In genomic region chr13:100774704-100775103, GRCm38 (mm10) we compare ENCODE assay signal across 9 mouse cellular contexts. TPM values are rescaled to one million over a fixed set of nuclear protein-coding genes. Genes with fewer than 3 reads are reported as not detected.
A peak's percentile ranks its signal among the peaks of the same experiment; 100 is the strongest.
DNase-seq lines count a peak whose midpoint lies in the region; ATAC-seq and TF ChIP-seq lines count a peak whose summit lies in the region.
"Had no signal": no experiment of that assay in that cellular context is flagged by ENCODE, and none has a peak within 500 bp of the region (broad histone marks: within the 10 kb centered on the region; RNA-seq: fewer than 3 reads in every experiment).

No protein-coding gene starts in this region.

- H3K27me3 ChIP-seq in lung, embryonic 15.5 days: no peaks in the 10 kb centered on the region
- no peaks in the 10 kb centered on the region for H3K27me3 ChIP-seq in limb, embryonic 11.5 days (ENCODE audit: control insufficient read depth, insufficient read depth, low read length)
- no peaks in the 10 kb centered on the region for H3K27me3 ChIP-seq in neural tube, embryonic 15.5 days (replicated peaks)

- H3K4me3 ChIP-seq in lung, embryonic 15.5 days: peak overlapping the region; percentile 94
- H3K4me3 ChIP-seq in lung, adult 2 months (replicated peaks; ENCODE audit: extremely low read depth, low read depth, low read length): no peak overlapping the region
- H3K4me3 ChIP-seq in embryonic fibroblast, embryonic 13.5 days (ENCODE audit: insufficient read depth, low read length): peak overlapping the region; percentile 79
- H3K4me3 ChIP-seq in limb, embryonic 11.5 days (ENCODE audit: low read depth, low read length): peak overlapping the region; percentile 94
- peak overlapping the region; percentile 68; the same call in 1 of the 2 replicates for H3K4me3 ChIP-seq in neural tube, embryonic 15.5 days (replicated peaks)

- H3K36me3 ChIP-seq in lung, embryonic 15.5 days: peaks cover 28% of the 10 kb centered on the region
- H3K36me3 ChIP-seq in limb, embryonic 11.5 days (ENCODE audit: control insufficient read depth, insufficient read depth, low read length): peaks cover 9% of the 10 kb centered on the region
- H3K36me3 ChIP-seq in neural tube, embryonic 15.5 days: no peaks in the 10 kb centered on the region

- DNase-seq in lung, adult 2 months: no peak
- DNase-seq in limb, embryonic 11.5 days (ENCODE audit: low spot score): no peak
- no peak for DNase-seq in urinary bladder, postnatal 14 days (ENCODE audit: low spot score)
- DNase-seq in adrenal gland, postnatal 4 days (ENCODE audit: low spot score in 2 of 2): no peak
- no peak for DNase-seq in cerebellum, postnatal 4 days (ENCODE audit: low spot score in 2 of 2)
- DNase-seq: heart, postnatal 36 days had no signal

- TF ChIP-seq POLR2A in lung, adult 2 months (IDR thresholded peaks at IDR 0.05; ENCODE audit: borderline replicate concordance, extremely low read depth, low read depth, low read length): no peak
- no peak for TF ChIP-seq POLR2A in embryonic fibroblast, embryonic 13.5 days (IDR thresholded peaks at IDR 0.05; ENCODE audit: low read depth, low read length)

- no peaks in the 10 kb centered on the region for H3K9me3 ChIP-seq in lung, embryonic 15.5 days
- H3K9me3 ChIP-seq in limb, embryonic 11.5 days (ENCODE audit: control insufficient read depth, low read length): no peaks in the 10 kb centered on the region
- no peaks in the 10 kb centered on the region for H3K9me3 ChIP-seq in neural tube, embryonic 15.5 days (replicated peaks)

- ATAC-seq in lung, embryonic 15.5 days (ENCODE audit: borderline replicate concordance, extremely low read depth, low FRiP score, low TSS enrichment): no peak
- ATAC-seq in limb, embryonic 11.5 days (ENCODE audit: insufficient number of reproducible peaks, low FRiP score, low TSS enrichment, low read depth): no peak
- no peak for ATAC-seq in neural tube, embryonic 15.5 days (ENCODE audit: low FRiP score)

- peak overlapping the region; percentile 80 for H3K9ac ChIP-seq in lung, embryonic 15.5 days
- H3K9ac ChIP-seq in limb, embryonic 11.5 days (ENCODE audit: low read length): peak overlapping the region; percentile 84
- H3K9ac ChIP-seq in neural tube, embryonic 15.5 days (replicated peaks): no peak overlapping the region

- H3K27ac ChIP-seq in lung, embryonic 15.5 days: no peak overlapping the region
- H3K27ac ChIP-seq in embryonic fibroblast, embryonic 13.5 days (ENCODE audit: insufficient read depth, low read length): no peak overlapping the region
- no peak overlapping the region for H3K27ac ChIP-seq in limb, embryonic 11.5 days (replicated peaks; ENCODE audit: low read depth, low read length)
- H3K27ac ChIP-seq in neural tube, embryonic 15.5 days (replicated peaks): no peak overlapping the region

- H3K4me1 ChIP-seq in lung, embryonic 15.5 days: peaks cover 21% of the 10 kb centered on the region
- peaks cover 2% of the 10 kb centered on the region; the same call in 1 of the 2 replicates for H3K4me1 ChIP-seq in lung, adult 2 months (ENCODE audit: control insufficient read depth, insufficient read depth, low read length)
- H3K4me1 ChIP-seq in embryonic fibroblast, embryonic 13.5 days (ENCODE audit: control insufficient read depth, insufficient read depth, low read length): no peaks in the 10 kb centered on the region
- H3K4me1 ChIP-seq in limb, embryonic 11.5 days (ENCODE audit: control insufficient read depth, insufficient read depth, low read length): peaks cover 6% of the 10 kb centered on the region; the same call in 1 of the 2 replicates
- H3K4me1 ChIP-seq in neural tube, embryonic 15.5 days: peaks cover 15% of the 10 kb centered on the region

- peak overlapping the region; percentile 87 for H3K4me2 ChIP-seq in lung, embryonic 15.5 days
- peak overlapping the region; percentile 84 for H3K4me2 ChIP-seq in limb, embryonic 11.5 days (ENCODE audit: low read depth, severe bottlenecking)
- H3K4me2 ChIP-seq in neural tube, embryonic 15.5 days: peak overlapping the region; percentile 100

- no peak for TF ChIP-seq CTCF in lung, adult 2 months (IDR thresholded peaks at IDR 0.05; ENCODE audit: insufficient read depth, low read length)
- no peak for TF ChIP-seq CTCF in embryonic fibroblast, embryonic 13.5 days (IDR thresholded peaks at IDR 0.05; ENCODE audit: borderline replicate concordance, insufficient read depth, low read length)

RNA-seq across cellular contexts. Expression of gene Cenph, which starts 1.0 kb away (rescaled TPM):
- polyA plus RNA-seq in lung, embryonic 15.5 days (2015; fragmentation: Nextera tagmentation; extraction: Ambion mirVana): 37.4 and 38.1 TPM in 2 replicates
- 0.18 and 0.25 TPM in 2 replicates for polyA plus RNA-seq in lung, adult 2 months (2012; rRNA removed)
- polyA plus RNA-seq in embryonic fibroblast, embryonic 13.5 days (2011; ENCODE audit: insufficient read length, low read depth, missing spikeins): 17.4 and 20.9 TPM in 2 replicates
- 60.6 and 72.2 TPM in 2 replicates for polyA plus RNA-seq in limb, embryonic 11.5 days (2014; fragmentation: Nextera tagmentation; extraction: Ambion mirVana)
- 5.9 and 11.2 TPM in 2 replicates for polyA plus RNA-seq in neural tube, embryonic 15.5 days (2015; fragmentation: Nextera tagmentation; extraction: Ambion mirVana)
- 10 to 100 TPM in 1 of 2 experiments, 1 to 10 TPM in 1; 9.3 to 12.9 TPM for total RNA-seq in adrenal gland, postnatal 4 days (2021)

RNA-seq across cellular contexts. Expression of gene Ccnb1, which starts 11.7 kb away (rescaled TPM):
- polyA plus RNA-seq in lung, embryonic 15.5 days (2015; fragmentation: Nextera tagmentation; extraction: Ambion mirVana): 291 and 295 TPM in 2 replicates
- 0.85 and 3.2 TPM in 2 replicates for polyA plus RNA-seq in lung, adult 2 months (2012; rRNA removed)
- polyA plus RNA-seq in embryonic fibroblast, embryonic 13.5 days (2011; ENCODE audit: insufficient read length, low read depth, missing spikeins): 84.2 and 103 TPM in 2 replicates
- 379 and 388 TPM in 2 replicates for polyA plus RNA-seq in limb, embryonic 11.5 days (2014; fragmentation: Nextera tagmentation; extraction: Ambion mirVana)
- 28.1 and 74.7 TPM in 2 replicates for polyA plus RNA-seq in neural tube, embryonic 15.5 days (2015; fragmentation: Nextera tagmentation; extraction: Ambion mirVana)
- 10 to 100 TPM; 42.2 to 59.1 TPM for total RNA-seq in adrenal gland, postnatal 4 days (2021)

RNA-seq across cellular contexts. Expression of gene Mrps36, which starts 30.2 kb away (rescaled TPM):
- 167 and 169 TPM in 2 replicates for polyA plus RNA-seq in lung, embryonic 15.5 days (2015; fragmentation: Nextera tagmentation; extraction: Ambion mirVana)
- 27.0 and 29.2 TPM in 2 replicates for polyA plus RNA-seq in lung, adult 2 months (2012; rRNA removed)
- polyA plus RNA-seq in embryonic fibroblast, embryonic 13.5 days (2011; ENCODE audit: insufficient read length, low read depth, missing spikeins): 62.8 and 64.2 TPM in 2 replicates
- 102 and 110 TPM in 2 replicates for polyA plus RNA-seq in limb, embryonic 11.5 days (2014; fragmentation: Nextera tagmentation; extraction: Ambion mirVana)
- polyA plus RNA-seq in neural tube, embryonic 15.5 days (2015; fragmentation: Nextera tagmentation; extraction: Ambion mirVana): 164 and 168 TPM in 2 replicates
- total RNA-seq in adrenal gland, postnatal 4 days (2021): 100 to 1,000 TPM in 1 of 2 experiments, 10 to 100 TPM in 1; 95.5 to 102 TPM

RNA-seq across cellular contexts. Expression of gene Cdk7, which starts 44.0 kb away (rescaled TPM):
- polyA plus RNA-seq in lung, embryonic 15.5 days (2015; fragmentation: Nextera tagmentation; extraction: Ambion mirVana): 94.2 and 101 TPM in 2 replicates
- 8.9 and 12.8 TPM in 2 replicates for polyA plus RNA-seq in lung, adult 2 months (2012; rRNA removed)
- polyA plus RNA-seq in embryonic fibroblast, embryonic 13.5 days (2011; ENCODE audit: insufficient read length, low read depth, missing spikeins): 81.4 and 82.4 TPM in 2 replicates
- 101 and 106 TPM in 2 replicates for polyA plus RNA-seq in limb, embryonic 11.5 days (2014; fragmentation: Nextera tagmentation; extraction: Ambion mirVana)
- 40.2 and 50.5 TPM in 2 replicates for polyA plus RNA-seq in neural tube, embryonic 15.5 days (2015; fragmentation: Nextera tagmentation; extraction: Ambion mirVana)
- total RNA-seq in adrenal gland, postnatal 4 days (2021): 10 to 100 TPM; 66.5 to 68.2 TPM

RNA-seq across cellular contexts. Expression of gene Slc30a5, which starts 58.5 kb away (rescaled TPM):
- polyA plus RNA-seq in lung, embryonic 15.5 days (2015; fragmentation: Nextera tagmentation; extraction: Ambion mirVana): 55.2 and 56.2 TPM in 2 replicates
- polyA plus RNA-seq in lung, adult 2 months (2012; rRNA removed): 21.2 and 29.4 TPM in 2 replicates
- 54.5 and 58.8 TPM in 2 replicates for polyA plus RNA-seq in embryonic fibroblast, embryonic 13.5 days (2011; ENCODE audit: insufficient read length, low read depth, missing spikeins)
- polyA plus RNA-seq in limb, embryonic 11.5 days (2014; fragmentation: Nextera tagmentation; extraction: Ambion mirVana): 51.9 and 52.7 TPM in 2 replicates
- polyA plus RNA-seq in neural tube, embryonic 15.5 days (2015; fragmentation: Nextera tagmentation; extraction: Ambion mirVana): 34.1 and 38.6 TPM in 2 replicates
- total RNA-seq in adrenal gland, postnatal 4 days (2021): 10 to 100 TPM; 50.3 to 51.3 TPM
